Mouse (Mus musculus): ENCODE measurements around the gene Polr2c. TPM values are rescaled to one million over a fixed set of nuclear protein-coding genes. Genes with fewer than 3 reads are reported as not detected.

Gene Polr2c
- polyA plus RNA-seq, 1 experiment from 2014 or later, result 159 TPM

- Histone ChIP-seq H3K36me3 (ENCODE audit: control insufficient read depth, insufficient read depth, low read length) (peaks cover 7% of the 10 kb centered on the region), H3K27me3 (ENCODE audit: control insufficient read depth, insufficient read depth, low read length) (no peaks in the 10 kb centered on the region), H3K9ac (replicated peaks; ENCODE audit: low read depth, low read length) (peak overlapping the region; percentile 77), H3K4me3 (ENCODE audit: low read depth, low read length) (peak overlapping the region; percentile 89), H3K9me3 (ENCODE audit: control insufficient read depth, low read depth, low read length) (no peaks in the 10 kb centered on the region), H3K27ac (ENCODE audit: low read length) (peak overlapping the region; percentile 75; the same call in 1 of the 2 replicates), H3K4me1 (ENCODE audit: control insufficient read depth, insufficient read depth, low read length) (peaks cover 50% of the 10 kb centered on the region), H3K4me2 (replicated peaks; ENCODE audit: low read depth, low read length) (peak overlapping the region; percentile 87)
- peak; percentile 95 for ATAC-seq (ENCODE audit: insufficient number of reproducible peaks, insufficient read depth, low FRiP score, low read depth)
- WGBS, result under 1% methylated on average over 25 of the region's 27 CpGs
Observed at GRCm38 (mm10) chr8:94917352-94917751, 60.1 kb downstream of the Polr2c start.

- H3K9me3 ChIP-seq (ENCODE audit: control insufficient read depth, low read depth, low read length), result no peaks in the 10 kb centered on the region
- H3K36me3 ChIP-seq (ENCODE audit: control insufficient read depth, insufficient read depth, low read length), result peaks cover 1% of the 10 kb centered on the region
- 2% methylated on average over 43 of the region's 51 CpGs for WGBS
- H3K27ac ChIP-seq (ENCODE audit: low read length), result peak within 1 kb of the TSS; percentile 75
- no peaks in the 10 kb centered on the region for H3K27me3 ChIP-seq (ENCODE audit: control insufficient read depth, insufficient read depth, low read length)
- peak within 1 kb of the TSS; percentile 87 for H3K4me2 ChIP-seq (replicated peaks; ENCODE audit: low read depth, low read length)
- peak within 1 kb of the TSS; percentile 89 for H3K4me3 ChIP-seq (ENCODE audit: low read depth, low read length)
- H3K4me1 ChIP-seq (ENCODE audit: control insufficient read depth, insufficient read depth, low read length), result peaks cover 54% of the 10 kb centered on the region
- peak within 1 kb of the TSS; percentile 77 for H3K9ac ChIP-seq (replicated peaks; ENCODE audit: low read depth, low read length)
- ATAC-seq (ENCODE audit: insufficient number of reproducible peaks, insufficient read depth, low FRiP score, low read depth), result peak; percentile 62
Observed at GRCm38 (mm10) chr8:94917851-94918495, 60.7 kb downstream of the Polr2c start, which contains the start of gene Ccdc102a. Gene Ccdc102a (minus strand): TSS chr8:94918098.

GRCm38 (mm10) chr8:94919256-94919655, 62.0 kb downstream of the Polr2c start:
- H3K4me3 ChIP-seq (ENCODE audit: low read depth, low read length), result no peak overlapping the region
- no peaks in the 10 kb centered on the region for H3K9me3 ChIP-seq (ENCODE audit: control insufficient read depth, low read depth, low read length)
- peaks cover 42% of the 10 kb centered on the region for H3K4me1 ChIP-seq (ENCODE audit: control insufficient read depth, insufficient read depth, low read length)
- no peak overlapping the region for H3K27ac ChIP-seq (ENCODE audit: low read length)
- H3K9ac ChIP-seq (replicated peaks; ENCODE audit: low read depth, low read length), result no peak overlapping the region
- H3K36me3 ChIP-seq (ENCODE audit: control insufficient read depth, insufficient read depth, low read length), result no peaks in the 10 kb centered on the region
- no peaks in the 10 kb centered on the region for H3K27me3 ChIP-seq (ENCODE audit: control insufficient read depth, insufficient read depth, low read length)
- no peak overlapping the region for H3K4me2 ChIP-seq (replicated peaks; ENCODE audit: low read depth, low read length)
- no peak for ATAC-seq (ENCODE audit: insufficient number of reproducible peaks, insufficient read depth, low FRiP score, low read depth)

- no peaks in the 10 kb centered on the region for H3K9me3 ChIP-seq (ENCODE audit: control insufficient read depth, low read depth, low read length)
- H3K9ac ChIP-seq (replicated peaks; ENCODE audit: low read depth, low read length), result no peak overlapping the region
- H3K27me3 ChIP-seq (ENCODE audit: control insufficient read depth, insufficient read depth, low read length), result no peaks in the 10 kb centered on the region
- ATAC-seq (ENCODE audit: insufficient number of reproducible peaks, insufficient read depth, low FRiP score, low read depth), result no peak
- peaks cover 22% of the 10 kb centered on the region; the same call in 1 of the 2 replicates for H3K4me1 ChIP-seq (ENCODE audit: control insufficient read depth, insufficient read depth, low read length)
- H3K4me2 ChIP-seq (replicated peaks; ENCODE audit: low read depth, low read length), result no peak overlapping the region
- 52% methylated on average over 6 of the region's 6 CpGs for WGBS
- H3K36me3 ChIP-seq (ENCODE audit: control insufficient read depth, insufficient read depth, low read length), result no peaks in the 10 kb centered on the region
- H3K4me3 ChIP-seq (ENCODE audit: low read depth, low read length), result no peak overlapping the region
- no peak overlapping the region for H3K27ac ChIP-seq (ENCODE audit: low read length)
Observed at GRCm38 (mm10) chr8:94922176-94922575, 64.9 kb downstream of the Polr2c start.

GRCm38 (mm10) chr8:94922602-94923001, 65.4 kb downstream of the Polr2c start:
- ATAC-seq (ENCODE audit: insufficient number of reproducible peaks, insufficient read depth, low FRiP score, low read depth), result no peak
- 24% methylated on average over 8 of the region's 8 CpGs for WGBS
- peaks cover 22% of the 10 kb centered on the region; the same call in 1 of the 2 replicates for H3K4me1 ChIP-seq (ENCODE audit: control insufficient read depth, insufficient read depth, low read length)
- no peaks in the 10 kb centered on the region for H3K36me3 ChIP-seq (ENCODE audit: control insufficient read depth, insufficient read depth, low read length)
- no peak overlapping the region for H3K27ac ChIP-seq (ENCODE audit: low read length)
- no peak overlapping the region for H3K9ac ChIP-seq (replicated peaks; ENCODE audit: low read depth, low read length)
- H3K4me3 ChIP-seq (ENCODE audit: low read depth, low read length), result no peak overlapping the region
- no peak overlapping the region for H3K4me2 ChIP-seq (replicated peaks; ENCODE audit: low read depth, low read length)
- H3K9me3 ChIP-seq (ENCODE audit: control insufficient read depth, low read depth, low read length), result no peaks in the 10 kb centered on the region
- H3K27me3 ChIP-seq (ENCODE audit: control insufficient read depth, insufficient read depth, low read length), result no peaks in the 10 kb centered on the region

Other genes with a start within 250 kb of the Polr2c start
- gene Arl2bp, start 190.8 kb upstream of the Polr2c start, polyA plus RNA-seq (2014; fragmentation: Nextera tagmentation; extraction: Ambion mirVana), result 49.7 and 60.6 TPM in 2 replicates
- 65.6 and 70.4 TPM in 2 replicates for gene Pllp, start 161.2 kb upstream of the Polr2c start, polyA plus RNA-seq (2014; fragmentation: Nextera tagmentation; extraction: Ambion mirVana)
- gene Ccl22, start 111.9 kb upstream of the Polr2c start, polyA plus RNA-seq (2014; fragmentation: Nextera tagmentation; extraction: Ambion mirVana), result not detected in 2 replicates
- gene Cx3cl1, start 85.4 kb upstream of the Polr2c start, polyA plus RNA-seq (2014; fragmentation: Nextera tagmentation; extraction: Ambion mirVana), result 7.4 and 11.1 TPM in 2 replicates
- gene Ccl17, start 47.0 kb upstream of the Polr2c start, polyA plus RNA-seq (2014; fragmentation: Nextera tagmentation; extraction: Ambion mirVana), result 0.56 TPM in 1 of 2 replicates, not detected in the other
- 73.2 and 80.4 TPM in 2 replicates for gene Coq9, start 19.1 kb upstream of the Polr2c start, polyA plus RNA-seq (2014; fragmentation: Nextera tagmentation; extraction: Ambion mirVana)
- 90.0 and 96.2 TPM in 2 replicates for gene Ciapin1, start 19.1 kb upstream of the Polr2c start, polyA plus RNA-seq (2014; fragmentation: Nextera tagmentation; extraction: Ambion mirVana)
- 17.2 and 19.9 TPM in 2 replicates for gene Dok4, start 18.9 kb downstream of the Polr2c start, polyA plus RNA-seq (2014; fragmentation: Nextera tagmentation; extraction: Ambion mirVana)
- 29.9 and 32.3 TPM in 2 replicates for gene Ccdc102a, start 60.6 kb downstream of the Polr2c start, polyA plus RNA-seq (2014; fragmentation: Nextera tagmentation; extraction: Ambion mirVana)
- 0.25 and 0.36 TPM in 2 replicates for gene Adgrg5, start 66.2 kb downstream of the Polr2c start, polyA plus RNA-seq (2014; fragmentation: Nextera tagmentation; extraction: Ambion mirVana)
- 43.8 and 50.9 TPM in 2 replicates for gene Adgrg1, start 117.3 kb downstream of the Polr2c start, polyA plus RNA-seq (2014; fragmentation: Nextera tagmentation; extraction: Ambion mirVana)
- 3.8 and 4.5 TPM in 2 replicates for gene Adgrg3, start 160.2 kb downstream of the Polr2c start, polyA plus RNA-seq (2014; fragmentation: Nextera tagmentation; extraction: Ambion mirVana)
- not detected in 2 replicates for gene Drc7, start 197.7 kb downstream of the Polr2c start, polyA plus RNA-seq (2014; fragmentation: Nextera tagmentation; extraction: Ambion mirVana)
- 17.9 and 21.1 TPM in 2 replicates for gene Katnb1, start 223.7 kb downstream of the Polr2c start, polyA plus RNA-seq (2014; fragmentation: Nextera tagmentation; extraction: Ambion mirVana)

All from stomach, embryonic 14.5 days (tissue).